Mouse (Mus musculus) CH12.LX (cell line): ENCODE measurements around the gene Gsg1. TPM values are rescaled to one million over a fixed set of nuclear protein-coding genes. Genes with fewer than 3 reads are reported as not detected.
A peak's percentile ranks its signal among the peaks of the same experiment; 100 is the strongest.

Source experiments
- DNase-seq: peaks from one replicate; pipeline ENCODE4 v3.0.0-alpha.2; 2013; ENCODE audit errors: extremely low read depth
- H3K27ac ChIP-seq: 2 replicates; pipeline ENCODE4 v1.5.1; 2012; ENCODE audit warnings: low read depth, mild to moderate bottlenecking, control low read depth, moderate library complexity; ENCODE audit not compliant: insufficient read depth
- H3K27me3 ChIP-seq: replicated peaks from 2 replicates; pipeline ENCODE3; 2012; ENCODE audit warnings: inconsistent platforms
- H3K36me3 ChIP-seq, 2 experiments: replicated peaks in 1 of 2; 2 replicates each; pipeline versions ENCODE3 to v1.6.1; 2012; ENCODE audit warnings: inconsistent platforms in 1 of 2, low read length in 1 of 2, mild to moderate bottlenecking in 1 of 2, mixed read lengths in 1 of 2, moderate library complexity in 1 of 2; ENCODE audit not compliant: control insufficient read depth in 1 of 2, insufficient read depth in 1 of 2
- H3K4me1 ChIP-seq, 2 experiments: 2 replicates each; pipeline ENCODE4 v1.6.1; 2012; ENCODE audit warnings: inconsistent platforms in 1 of 2, moderate library complexity in 1 of 2; ENCODE audit not compliant: insufficient read depth in 2 of 2, control insufficient read depth in 1 of 2
- H3K4me2 ChIP-seq: 2 replicates; pipeline ENCODE4 v1.6.1; 2012; ENCODE audit warnings: low read depth, mild to moderate bottlenecking, control low read depth; ENCODE audit not compliant: poor library complexity, insufficient read depth, severe bottlenecking
- H3K4me3 ChIP-seq, 3 experiments: fragments of 150-350 bp in 1 of 3; sonication (generic) in 1 of 3; replicated peaks in 1 of 3; 2 replicates each; pipeline versions ENCODE3 to v1.5.1; 2011 to 2012; ENCODE audit warnings: low read depth in 2 of 3, low read length in 2 of 3, mild to moderate bottlenecking in 2 of 3, moderate library complexity in 2 of 3, control low read depth in 1 of 3, improper control_type of control experiment in 1 of 3, inconsistent platforms in 1 of 3, mixed read lengths in 1 of 3; ENCODE audit not compliant: poor library complexity in 1 of 3
- H3K79me2 ChIP-seq: replicated peaks from 2 replicates; pipeline ENCODE4 v1.6.1; 2012; ENCODE audit warnings: mild to moderate bottlenecking, moderate library complexity; ENCODE audit not compliant: control insufficient read depth, poor library complexity, insufficient read depth, severe bottlenecking; ENCODE audit errors: extremely low read depth
- H3K9ac ChIP-seq: 2 replicates; pipeline ENCODE4 v1.6.1; 2012; ENCODE audit warnings: low read depth, mild to moderate bottlenecking, control low read depth, moderate library complexity; ENCODE audit not compliant: insufficient read depth
- H3K9me3 ChIP-seq: replicated peaks from 2 replicates; pipeline ENCODE3; 2012; ENCODE audit warnings: low read length, inconsistent platforms, mixed read lengths
- CHD2 ChIP-seq: IDR thresholded peaks from 2 replicates; pipeline ENCODE4 v1.6.1; 2011; ENCODE audit warnings: low read length, improper control_type of control experiment
- CTCF ChIP-seq, 2 experiments: IDR thresholded peaks in 1 of 2; conservative IDR thresholded peaks in 1 of 2; 2 replicates each; pipeline ENCODE4 v1.5.1; 2011 to 2012; ENCODE audit warnings: low read depth in 2 of 2, low read length in 2 of 2, improper control_type of control experiment in 1 of 2, inconsistent platforms in 1 of 2, mild to moderate bottlenecking in 1 of 2, moderate library complexity in 1 of 2
- E2F4 ChIP-seq: IDR thresholded peaks from 2 replicates; pipeline ENCODE4 v1.6.1; 2011; ENCODE audit warnings: low read depth, low read length, improper control_type of control experiment; ENCODE audit not compliant: insufficient replicate concordance
- ELF1 ChIP-seq: IDR thresholded peaks from 2 replicates; pipeline ENCODE4 v1.6.1; 2014; ENCODE audit warnings: low read depth, mild to moderate bottlenecking, inconsistent platforms, low read length, improper control_type of control experiment
- EP300 ChIP-seq: IDR thresholded peaks from 2 replicates; pipeline ENCODE4 v1.6.1; 2011; ENCODE audit warnings: low read length, improper control_type of control experiment
- ETS1 ChIP-seq: conservative IDR thresholded peaks from 2 replicates; pipeline ENCODE4 v1.6.1; 2012; ENCODE audit warnings: low read depth, mild to moderate bottlenecking, inconsistent platforms, low read length, improper control_type of control experiment, moderate library complexity
- HCFC1 ChIP-seq: IDR thresholded peaks from 2 replicates; pipeline ENCODE4 v1.6.1; 2012; ENCODE audit warnings: low read depth, mild to moderate bottlenecking, inconsistent platforms, low read length, improper control_type of control experiment
- MAFK ChIP-seq: IDR thresholded peaks from 2 replicates; pipeline ENCODE4 v1.6.1; 2011; ENCODE audit warnings: low read length, improper control_type of control experiment; ENCODE audit not compliant: insufficient replicate concordance
- MYC ChIP-seq: IDR thresholded peaks from 2 replicates; pipeline ENCODE4 v1.6.1; 2011; ENCODE audit warnings: low read depth, mild to moderate bottlenecking, improper control_type of control experiment, low read length
- NELFE ChIP-seq: IDR thresholded peaks from 2 replicates; pipeline ENCODE4 v1.6.1; 2011; ENCODE audit warnings: low read depth, low read length, improper control_type of control experiment
- NRF1 ChIP-seq: IDR thresholded peaks from 2 replicates; pipeline ENCODE4 v1.6.1; 2014; ENCODE audit warnings: low read depth, mild to moderate bottlenecking, inconsistent platforms, low read length, improper control_type of control experiment, moderate library complexity
- RAD21 ChIP-seq: IDR thresholded peaks from 2 replicates; pipeline ENCODE4 v1.6.1; 2011; ENCODE audit warnings: low read depth, mild to moderate bottlenecking, low read length, improper control_type of control experiment, moderate library complexity
- RCOR1 ChIP-seq: conservative IDR thresholded peaks from 2 replicates; pipeline ENCODE4 v1.6.1; 2012; ENCODE audit warnings: low read depth, mild to moderate bottlenecking, inconsistent platforms, low read length, improper control_type of control experiment
- SMC3 ChIP-seq: IDR thresholded peaks from 2 replicates; pipeline ENCODE4 v1.6.1; 2011; ENCODE audit warnings: low read depth, low read length, improper control_type of control experiment
- TBP ChIP-seq: conservative IDR thresholded peaks from 2 replicates; pipeline ENCODE4 v1.6.1; 2011; ENCODE audit warnings: low read depth, low read length, improper control_type of control experiment
- TCF12 ChIP-seq: IDR thresholded peaks from 2 replicates; pipeline ENCODE4 v1.6.1; 2014; ENCODE audit warnings: low read depth, mild to moderate bottlenecking, inconsistent platforms, low read length, improper control_type of control experiment
- UBTF ChIP-seq: IDR thresholded peaks from 2 replicates; pipeline ENCODE4 v1.6.1; 2012; ENCODE audit warnings: low read depth, mild to moderate bottlenecking, inconsistent platforms, low read length, improper control_type of control experiment, moderate library complexity
- ZC3H11A ChIP-seq: IDR thresholded peaks from 2 replicates; pipeline ENCODE4 v1.6.1; 2012; ENCODE audit warnings: low read depth, mild to moderate bottlenecking, inconsistent platforms, low read length, improper control_type of control experiment
- dilution Hi-C: fragments of 300-500 bp; cut with MboI; formaldehyde crosslinking; loops from 2 replicates; pipeline ENCODE4 v1.14.3; 2020; ENCODE audit warnings: low sequenced_read_pairs; ENCODE audit not compliant: extremely low pct_unique_long_range_greater_than_20kb, extremely low pct_ligation_motif_present
- in situ Hi-C: fragments of 300-500 bp; cut with MboI; formaldehyde crosslinking; loops from 3 replicates; pipeline ENCODE4 v1.14.3; 2019; ENCODE audit warnings: low sequenced_read_pairs, low pct_ligation_motif_present, low pct_unique_long_range_greater_than_20kb, mixed read lengths
- polyA plus RNA-seq: library from polyadenylated mRNA; unstranded; fragments of >175 nt; gene quantifications from 2 replicates; pipeline ENCODE4 v1.2.1, GENCODE M21; 2012; ENCODE audit warnings: low read depth; ENCODE audit not compliant: insufficient read length
- total RNA-seq, 2 experiments: library from RNA; depleted of rRNA; stranded (reverse); fragments of 300-350 nt in 1 of 2; fragments of >200 nt in 1 of 2; gene quantifications; 2 replicates each; pipeline ENCODE4 v1.2.3; 2012 to 2014

The Gsg1 gene
- total and polyA plus RNA-seq, 3 experiments: not detected

DNA sequence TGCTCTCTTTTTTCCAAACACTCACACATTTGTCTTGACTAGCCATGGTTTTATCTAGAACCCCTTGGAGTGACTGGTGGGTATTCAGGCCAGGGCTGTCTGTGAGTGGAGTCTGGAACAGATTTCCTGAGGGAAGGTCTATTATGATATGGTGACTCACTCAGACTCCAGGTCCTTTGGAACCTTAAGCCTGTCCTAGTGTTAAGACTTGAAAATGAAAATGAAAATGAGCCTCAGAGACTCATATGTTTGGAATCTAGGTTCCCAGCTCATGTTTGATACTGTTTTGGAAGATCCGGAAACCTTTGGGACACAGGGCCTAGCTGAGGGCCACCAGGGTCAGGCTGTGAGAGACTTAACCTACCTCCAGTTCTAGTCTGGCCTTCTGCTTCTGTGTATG lies 11.9 kb upstream of the Gsg1 start:
- in situ Hi-C loops (no loop called here), dilution Hi-C loops (no loop called here)
- H3K27me3 ChIP-seq: no peaks in the 10 kb centered on the region
- no peaks in the 10 kb centered on the region for H3K79me2 ChIP-seq
- H3K9ac ChIP-seq: no peak overlapping the region
- no peak overlapping the region for H3K27ac ChIP-seq
- H3K4me3 ChIP-seq: no peak overlapping the region
- TF ChIP-seq TBP (no peak), ETS1 (no peak), RAD21 (no peak), CHD2 (no peak), MYC (no peak), EP300 (no peak), UBTF (no peak), TCF12 (no peak), HCFC1 (no peak), NELFE (no peak), ELF1 (no peak), E2F4 (no peak), SMC3 (no peak), NRF1 (no peak), MAFK (no peak), RCOR1 (no peak), ZC3H11A (no peak)
- no peaks in the 10 kb centered on the region for H3K36me3 ChIP-seq
- H3K9me3 ChIP-seq: peaks cover 5% of the 10 kb centered on the region
- H3K4me1 ChIP-seq: no peaks in the 10 kb centered on the region
- no peak for DNase-seq
- no peak overlapping the region for H3K4me2 ChIP-seq

DNA sequence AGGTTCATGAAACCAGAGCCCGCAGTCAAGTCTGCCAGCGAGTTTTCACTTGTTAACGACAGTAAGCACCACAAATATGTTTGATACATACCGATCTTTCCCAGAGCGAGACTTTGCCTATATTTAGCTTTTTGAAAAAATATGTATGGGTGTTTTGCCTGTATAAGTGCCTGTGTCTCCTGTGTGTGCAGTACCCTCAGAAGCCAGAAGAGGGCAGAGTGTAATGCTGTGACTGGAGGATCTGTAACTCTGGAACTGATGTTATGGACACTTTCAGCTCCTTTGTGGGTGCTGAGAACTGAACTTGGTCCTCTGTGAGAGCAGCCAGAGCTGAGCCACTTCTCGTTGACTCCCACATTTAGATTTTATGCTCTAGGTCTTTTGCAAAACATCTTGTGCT lies 10.0 kb upstream of the Gsg1 start:
- Histone ChIP-seq H3K4me3 (no peak overlapping the region), H3K27ac (no peak overlapping the region), H3K4me2 (no peak overlapping the region), H3K9me3 (peaks cover 5% of the 10 kb centered on the region), H3K79me2 (no peaks in the 10 kb centered on the region), H3K27me3 (no peaks in the 10 kb centered on the region), H3K9ac (no peak overlapping the region), H3K36me3 (no peaks in the 10 kb centered on the region), H3K4me1 (no peaks in the 10 kb centered on the region)
- DNase-seq: peak; percentile 4
- dilution Hi-C loops: no loop called here
- TF ChIP-seq SMC3 (0 out of 2 replicates have a peak, but pooled peaks have one; percentile 10), HCFC1 (no peak), CTCF (conservative IDR thresholded peaks at IDR 0.05 in 1 of 2, IDR thresholded peaks at IDR 0.05 in 1 of 2; ENCODE audit: low read depth in 2 of 2, low read length in 2 of 2) (peak; percentile 31 to 33; a peak in 3 of 4 replicates)
- in situ Hi-C loops: no loop called here
